Mouse (Mus musculus) liver, embryonic 14.5 days (tissue): Measurements from ENCODE around the gene Endog.

Experiments
- CTCF ChIP-seq: IDR thresholded peaks from 2 replicates; pipeline ENCODE4 v1.5.1; 2016; ENCODE audit warnings: antibody characterized with exemption, low read depth, control low read depth
- EP300 ChIP-seq: IDR thresholded peaks from 2 replicates; pipeline ENCODE4 v1.6.1; 2016; ENCODE audit warnings: antibody characterized with exemption, low read depth

DNA sequence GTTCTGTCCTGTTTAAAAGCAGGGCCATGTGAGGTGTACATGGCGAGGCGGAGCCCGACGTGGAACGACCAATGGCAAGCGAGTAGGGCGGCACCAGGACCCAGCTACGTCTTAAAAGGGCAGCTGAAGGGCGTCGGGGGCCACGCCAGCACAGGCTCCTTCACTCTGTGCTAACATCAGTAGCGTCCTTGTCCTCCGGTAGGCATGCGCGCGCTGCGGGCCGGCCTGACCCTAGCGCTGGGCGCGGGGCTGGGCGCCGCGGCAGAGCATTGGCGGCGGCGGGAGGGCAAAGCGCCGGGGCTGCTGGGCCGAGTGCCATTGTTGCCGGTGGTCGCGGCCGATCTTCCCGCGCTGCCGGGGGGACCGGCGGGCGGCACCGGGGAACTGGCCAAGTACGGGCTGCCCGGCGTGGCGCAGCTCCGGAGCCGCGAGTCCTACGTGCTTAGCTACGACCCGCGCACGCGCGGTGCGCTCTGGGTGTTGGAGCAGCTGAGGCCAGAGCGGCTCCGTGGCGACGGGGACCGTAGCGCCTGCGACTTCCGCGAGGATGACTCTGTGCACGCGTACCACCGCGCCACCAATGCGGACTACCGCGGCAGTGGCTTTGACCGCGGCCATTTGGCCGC is at the start of gene Endog:
- TF ChIP-seq CTCF (no peak), EP300 (no peak)
